Mouse (Mus musculus) intestine, postnatal 0 days (tissue): ENCODE results near the gene Slc37a3. TPM values are rescaled to one million over a fixed set of nuclear protein-coding genes. Genes with fewer than 3 reads are reported as not detected.

Experiments
- ATAC-seq: fragments of 200-750 bp; cut with Nextera tagmentation; 2 replicates; pipeline ENCODE4 v1.8.0; 2017; ENCODE audit warnings: mild to moderate bottlenecking, moderate TSS enrichment, moderate library complexity
- H3K27ac ChIP-seq: fragments of 300-500 bp; sonication (generic); 2 replicates; pipeline ENCODE4 v1.5.1; 2014; ENCODE audit warnings: mild to moderate bottlenecking, low read depth, low read length, moderate library complexity
- H3K27me3 ChIP-seq: fragments of 300-500 bp; sonication (generic); replicated peaks from 2 replicates; pipeline ENCODE4 v1.6.1; 2014; ENCODE audit warnings: low read length, mixed read lengths; ENCODE audit not compliant: control insufficient read depth, insufficient read depth
- H3K36me3 ChIP-seq: fragments of 300-500 bp; sonication (generic); 2 replicates; pipeline ENCODE4 v1.6.1; 2014; ENCODE audit warnings: mild to moderate bottlenecking, moderate library complexity; ENCODE audit not compliant: control insufficient read depth, insufficient read depth
- H3K4me1 ChIP-seq: fragments of 300-500 bp; sonication (generic); replicated peaks from 2 replicates; pipeline ENCODE4 v1.6.1; 2014; ENCODE audit warnings: antibody characterized with exemption, low read length, mixed read lengths; ENCODE audit not compliant: control insufficient read depth, insufficient read depth
- H3K4me2 ChIP-seq: fragments of 300-500 bp; sonication (generic); replicated peaks from 2 replicates; pipeline ENCODE4 v1.6.1; 2014; ENCODE audit warnings: low read depth, mild to moderate bottlenecking, moderate library complexity
- H3K4me3 ChIP-seq: fragments of 300-500 bp; sonication (generic); 2 replicates; pipeline ENCODE4 v1.5.1; 2014; ENCODE audit warnings: low read depth, low read length
- H3K9ac ChIP-seq: fragments of 300-500 bp; sonication (generic); 2 replicates; pipeline ENCODE4 v1.6.1; 2014; ENCODE audit warnings: mild to moderate bottlenecking, low read depth, low read length
- H3K9me3 ChIP-seq: fragments of 300-500 bp; sonication (generic); 2 replicates; pipeline ENCODE4 v1.6.1; 2016; ENCODE audit warnings: mixed run types; ENCODE audit not compliant: control insufficient read depth
- CTCF ChIP-seq: sonication (generic); IDR thresholded peaks from 2 replicates; pipeline ENCODE4 v1.5.1; 2016; ENCODE audit warnings: low read depth, mild to moderate bottlenecking, control low read depth, antibody characterized with exemption, moderate library complexity
- WGBS: fragments of 180-500 bp; shearing (Covaris S2); extraction: QIAGEN DNeasy Blood & Tissue Kit; methylation state at CpG from one replicate; pipeline ENCODE4 v1.1.7; 2014; 5-methylcytosine and 5-hydroxymethylcytosine counted together
- polyA plus RNA-seq: library from polyadenylated mRNA; unstranded; fragments of >200 nt; fragmentation: Nextera tagmentation; extraction: Ambion mirVana; gene quantifications from 2 replicates; pipeline ENCODE4 v1.2.1, GENCODE M21; 2015

The Slc37a3 gene
- polyA plus RNA-seq, 1 experiment from 2014 or later = 36.1 TPM

DNA sequence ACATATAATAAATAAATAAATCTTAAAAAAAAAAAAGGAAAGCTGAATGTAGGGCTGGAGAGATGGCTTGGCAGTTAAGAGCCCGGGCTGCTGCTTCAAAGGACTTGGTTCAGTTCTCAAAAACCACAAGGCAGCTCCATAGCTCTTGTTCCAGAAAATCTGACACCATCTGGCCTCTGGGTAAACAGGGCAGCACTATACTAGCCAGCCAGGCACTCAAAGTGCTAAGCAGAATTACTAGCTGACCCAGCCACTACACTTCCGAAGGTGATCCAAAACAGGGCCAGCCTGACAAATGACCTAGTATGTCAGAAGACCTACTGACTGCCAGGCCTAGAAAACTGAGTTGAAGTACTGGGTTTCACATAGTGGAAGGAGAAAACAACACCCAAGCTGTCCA, 25.7 kb upstream of the Slc37a3 start:
- Histone ChIP-seq H3K4me2 (no peak overlapping the region), H3K9ac (no peak overlapping the region), H3K4me1 (no peaks in the 10 kb centered on the region), H3K27ac (no peak overlapping the region), H3K9me3 (no peaks in the 10 kb centered on the region), H3K4me3 (no peak overlapping the region), H3K36me3 (peaks cover 54% of the 10 kb centered on the region), H3K27me3 (no peaks in the 10 kb centered on the region)
- WGBS = 86% methylated on average over 2 of the region's 2 CpGs
- TF ChIP-seq CTCF = no peak
- ATAC-seq = no peak

DNA sequence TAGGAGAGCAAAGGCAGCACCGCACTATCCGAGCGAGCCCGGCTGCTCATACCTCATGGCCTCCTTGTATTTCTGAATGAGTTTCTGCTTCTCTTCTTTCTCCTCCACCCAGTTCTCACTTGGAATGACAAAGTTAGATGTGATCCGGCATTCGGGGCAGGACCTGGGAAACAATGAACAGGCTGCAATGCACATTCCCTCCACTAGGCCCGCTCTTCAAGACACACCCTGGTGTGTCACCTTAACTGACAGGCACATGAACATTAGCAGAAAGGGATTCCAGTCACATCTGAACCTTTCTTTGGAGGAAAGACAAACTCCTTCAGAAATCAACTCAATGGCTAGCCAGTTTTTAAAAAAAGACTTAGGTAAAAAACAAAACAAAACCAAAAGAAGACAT, 22.9 kb upstream of the Slc37a3 start:
- peak; percentile 84 for TF ChIP-seq CTCF
- 73% methylated on average over 7 of the region's 7 CpGs for WGBS
- ATAC-seq = no peak
- Histone ChIP-seq H3K4me1 (no peaks in the 10 kb centered on the region), H3K4me3 (no peak overlapping the region), H3K4me2 (no peak overlapping the region), H3K9ac (no peak overlapping the region), H3K9me3 (no peaks in the 10 kb centered on the region), H3K27ac (no peak overlapping the region), H3K27me3 (no peaks in the 10 kb centered on the region), H3K36me3 (peaks cover 35% of the 10 kb centered on the region)

- WGBS = 91% methylated on average over 9 of the region's 9 CpGs
- Histone ChIP-seq H3K4me1 (no peaks in the 10 kb centered on the region), H3K4me3 (no peak overlapping the region), H3K4me2 (no peak overlapping the region), H3K27me3 (no peaks in the 10 kb centered on the region), H3K9me3 (no peaks in the 10 kb centered on the region), H3K9ac (no peak overlapping the region), H3K36me3 (peaks cover 25% of the 10 kb centered on the region), H3K27ac (no peak overlapping the region)
- TF ChIP-seq CTCF = no peak
- ATAC-seq = no peak
These were observed 20.9 kb upstream of the Slc37a3 start for GRCm38 (mm10) chr6:39398342-39398741.

- no peak overlapping the region for H3K4me2 ChIP-seq
- no peaks in the 10 kb centered on the region for H3K4me1 ChIP-seq
- no peak for TF ChIP-seq CTCF
- H3K9me3 ChIP-seq = no peaks in the 10 kb centered on the region
- no peak overlapping the region for H3K4me3 ChIP-seq
- ATAC-seq = no peak
- no peaks in the 10 kb centered on the region for H3K27me3 ChIP-seq
- 97% methylated on average over 6 of the region's 6 CpGs for WGBS
- H3K36me3 ChIP-seq = peaks cover 25% of the 10 kb centered on the region
- H3K9ac ChIP-seq = no peak overlapping the region
- no peak overlapping the region for H3K27ac ChIP-seq
These were observed 19.6 kb upstream of the Slc37a3 start for GRCm38 (mm10) chr6:39397046-39397445.

DNA sequence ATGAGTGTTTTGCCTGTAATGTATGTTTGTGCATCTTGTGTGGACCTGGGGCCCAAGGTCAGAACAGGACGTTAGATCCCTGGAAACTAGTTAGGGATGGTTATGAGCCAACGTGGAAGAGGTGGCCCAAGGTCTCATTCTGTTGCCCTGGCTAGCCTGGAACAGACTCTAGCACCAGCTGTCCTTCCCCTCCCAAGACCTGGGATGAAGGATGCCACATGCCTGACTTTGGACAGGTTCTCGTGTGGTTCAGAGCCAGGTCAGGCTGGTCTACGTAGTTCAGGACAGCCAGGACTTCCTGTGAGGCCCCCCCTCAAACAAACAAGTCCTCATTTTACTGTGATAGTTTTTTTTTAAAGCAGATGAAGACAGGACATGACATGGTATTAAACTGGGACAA, 18.4 kb upstream of the Slc37a3 start:
- Histone ChIP-seq H3K9me3 (no peaks in the 10 kb centered on the region), H3K27me3 (no peaks in the 10 kb centered on the region), H3K9ac (no peak overlapping the region), H3K36me3 (peaks cover 22% of the 10 kb centered on the region), H3K4me3 (no peak overlapping the region), H3K4me1 (no peaks in the 10 kb centered on the region), H3K27ac (no peak overlapping the region), H3K4me2 (no peak overlapping the region)
- TF ChIP-seq CTCF = no peak
- 79% methylated on average over 4 of the region's 4 CpGs for WGBS
- ATAC-seq = no peak

GRCm38 (mm10) chr6:39395471-39395870, 18.0 kb upstream of the Slc37a3 start:
- Histone ChIP-seq H3K9ac (no peak overlapping the region), H3K27ac (no peak overlapping the region), H3K9me3 (no peaks in the 10 kb centered on the region), H3K4me2 (no peak overlapping the region), H3K36me3 (peaks cover 20% of the 10 kb centered on the region), H3K4me3 (no peak overlapping the region), H3K4me1 (no peaks in the 10 kb centered on the region), H3K27me3 (no peaks in the 10 kb centered on the region)
- WGBS = 92% methylated on average over 4 of the region's 4 CpGs
- no peak for ATAC-seq
- no peak for TF ChIP-seq CTCF

GRCm38 (mm10) chr6:39389988-39390387, 12.5 kb upstream of the Slc37a3 start:
- no peaks in the 10 kb centered on the region for H3K4me1 ChIP-seq
- H3K27me3 ChIP-seq = no peaks in the 10 kb centered on the region
- H3K36me3 ChIP-seq = peaks cover 14% of the 10 kb centered on the region
- TF ChIP-seq CTCF = no peak
- H3K4me2 ChIP-seq = no peak overlapping the region
- no peak overlapping the region for H3K27ac ChIP-seq
- ATAC-seq = no peak
- no peak overlapping the region for H3K9ac ChIP-seq
- WGBS = 92% methylated on average over 2 of the region's 2 CpGs
- H3K4me3 ChIP-seq = no peak overlapping the region
- no peaks in the 10 kb centered on the region for H3K9me3 ChIP-seq
